Mouse (Mus musculus) heart, adult 2 months (tissue): ENCODE data around the gene Jmjd6.

Source experiments
- CTCF ChIP-seq: fragments of 200-600 bp; IDR thresholded peaks from 2 replicates; pipeline ENCODE4 v1.8.1; 2022; ENCODE audit warnings: antibody characterized with exemption, mild to moderate bottlenecking, moderate library complexity
- POLR2A ChIP-seq: fragments of 200-500 bp; IDR thresholded peaks from 2 replicates; pipeline ENCODE4 v1.6.1; 2011; ENCODE audit warnings: mild to moderate bottlenecking, low read depth, low read length, control low read depth; ENCODE audit not compliant: insufficient read depth

DNA sequence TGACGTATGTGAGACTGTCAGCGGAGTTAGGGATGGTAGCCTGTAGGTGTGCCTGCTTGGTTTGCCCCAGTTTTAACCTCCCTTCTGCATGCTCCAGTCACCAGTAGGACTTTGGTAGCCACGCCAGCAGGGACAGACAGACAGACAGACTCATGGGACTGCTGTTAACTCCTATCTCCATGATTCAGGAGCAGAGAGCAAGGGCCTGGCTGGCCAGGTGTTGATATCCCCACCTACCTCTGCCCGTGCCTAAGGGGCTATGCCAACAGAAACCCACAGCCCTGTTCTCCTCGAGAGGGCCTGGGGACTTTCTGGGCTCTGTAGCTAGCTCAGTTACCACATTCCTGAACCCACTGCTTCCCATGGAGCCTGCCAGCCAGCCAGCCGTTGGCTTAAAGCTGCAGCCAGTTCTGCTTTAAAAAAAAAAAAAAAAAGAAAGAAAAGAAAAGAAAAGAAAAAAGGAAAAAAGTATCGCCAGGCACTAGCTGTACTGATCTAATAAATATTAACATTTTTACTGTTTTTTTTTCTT lies 28.3 kb downstream of the Jmjd6 start:
- TF ChIP-seq CTCF, result no peak
- no peak for TF ChIP-seq POLR2A
